Mouse (Mus musculus) midbrain, embryonic 16.5 days (tissue): ENCODE results near the gene Gm3187. TPM values are rescaled to one million over a fixed set of nuclear protein-coding genes. Genes with fewer than 3 reads are reported as not detected.
"Not testable (repeated sequence)": the region's sequence is repeated elsewhere in the genome, so short reads cannot be mapped to it uniquely, and the experiment has no call there.

ENCODE experiments used
- ATAC-seq: fragments of 200-750 bp; cut with Nextera tagmentation; 2 replicates; pipeline ENCODE4 v1.8.0; 2017; ENCODE audit warnings: moderate TSS enrichment
- H3K27ac ChIP-seq: fragments of 300-500 bp; sonication (generic); 2 replicates; pipeline ENCODE4 v1.5.1; 2014; ENCODE audit warnings: mild to moderate bottlenecking, low read length, mixed read lengths
- H3K27me3 ChIP-seq: fragments of 300-500 bp; sonication (generic); 2 replicates; pipeline ENCODE4 v1.6.1; 2014; ENCODE audit warnings: low read depth, low read length, mixed read lengths; ENCODE audit not compliant: control insufficient read depth, insufficient read depth
- H3K36me3 ChIP-seq: fragments of 300-500 bp; sonication (generic); 2 replicates; pipeline ENCODE4 v1.6.1; 2014; ENCODE audit warnings: mild to moderate bottlenecking, low read length, moderate library complexity, mixed read lengths; ENCODE audit not compliant: control insufficient read depth, insufficient read depth
- H3K4me1 ChIP-seq: fragments of 300-500 bp; sonication (generic); 2 replicates; pipeline ENCODE4 v1.6.1; 2014; ENCODE audit warnings: mild to moderate bottlenecking, low read length, mixed read lengths; ENCODE audit not compliant: control insufficient read depth, insufficient read depth
- H3K4me2 ChIP-seq: fragments of 300-500 bp; sonication (generic); 2 replicates; pipeline ENCODE4 v1.6.1; 2014; ENCODE audit warnings: mild to moderate bottlenecking, low read length, mixed read lengths
- H3K4me3 ChIP-seq: fragments of 300-500 bp; sonication (generic); 2 replicates; pipeline ENCODE4 v1.5.1; 2014; ENCODE audit warnings: low read depth, mild to moderate bottlenecking, low read length, moderate library complexity, mixed read lengths
- H3K9ac ChIP-seq: fragments of 300-500 bp; sonication (generic); 2 replicates; pipeline ENCODE4 v1.6.1; 2014; ENCODE audit warnings: low read depth, low read length, mixed read lengths
- H3K9me3 ChIP-seq: fragments of 300-500 bp; sonication (generic); replicated peaks from 2 replicates; pipeline ENCODE4 v1.6.1; 2014; ENCODE audit warnings: mild to moderate bottlenecking, low read length, mixed read lengths; ENCODE audit not compliant: control insufficient read depth, poor library complexity, severe bottlenecking
- WGBS: fragments of 180-500 bp; shearing (Covaris S2); extraction: QIAGEN DNeasy Blood & Tissue Kit; methylation state at CpG from one replicate; pipeline ENCODE4 v1.1.7; 2014; 5-methylcytosine and 5-hydroxymethylcytosine counted together
- polyA plus RNA-seq: library from polyadenylated mRNA; unstranded; fragments of >200 nt; fragmentation: Nextera tagmentation; extraction: Ambion mirVana; gene quantifications from 2 replicates; pipeline ENCODE4 v1.2.1, GENCODE M21; 2015

The Gm3187 gene
- polyA plus RNA-seq = 0.19 TPM in 1 of 2 replicates, not detected in the other

DNA sequence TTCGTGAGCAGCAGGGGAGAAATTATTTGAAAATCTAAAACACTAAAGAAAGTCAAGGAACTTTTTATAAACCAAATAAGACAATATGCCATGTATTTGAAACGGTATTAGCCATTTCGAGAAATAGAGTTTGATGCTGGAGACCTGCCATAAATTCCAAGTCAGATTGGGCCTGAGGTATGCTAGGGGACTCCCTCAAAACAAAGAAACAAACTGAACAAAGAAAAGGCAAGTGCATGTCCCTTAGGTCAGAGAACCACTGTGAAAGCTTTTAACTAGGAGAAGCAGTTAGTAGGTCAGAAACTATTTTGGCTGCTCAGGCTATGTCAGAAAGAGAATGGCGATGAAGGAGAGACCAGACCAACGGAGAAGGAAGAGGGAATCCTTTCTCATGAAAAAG, at the start of gene Gm3187:
Gm3187 (plus strand) TSS at position 301 of the 400 bp plus-strand sequence.
- not testable (repeated sequence) for H3K27me3 ChIP-seq, H3K4me2 ChIP-seq, H3K36me3 ChIP-seq, H3K4me1 ChIP-seq, H3K9ac ChIP-seq, H3K4me3 ChIP-seq, H3K9me3 ChIP-seq, ATAC-seq, H3K27ac ChIP-seq
- WGBS = 86% methylated on average over 4 of the region's 5 CpGs

DNA sequence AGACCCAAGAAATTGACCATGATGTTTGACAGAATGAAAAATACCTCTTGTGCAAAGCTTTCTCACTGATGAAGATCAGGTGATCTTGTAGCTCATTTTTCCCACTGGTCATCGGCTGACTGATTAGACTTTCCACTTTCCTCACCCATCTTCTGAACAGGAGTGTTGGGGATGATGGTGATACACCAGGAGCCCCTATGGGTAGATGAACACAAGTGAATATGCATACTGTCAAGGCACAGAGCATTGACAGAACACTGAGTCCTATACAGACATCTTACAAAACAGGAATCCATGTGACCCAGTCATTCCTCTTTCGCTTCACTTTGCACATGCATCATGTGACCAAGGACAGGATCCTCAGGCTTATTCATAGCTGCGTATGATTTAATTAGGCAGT, 28.6 kb upstream of the Gm3187 start, which contains the start of gene Gm3194:
Gm3194 (minus strand) TSS at position 101 of the 400 bp plus-strand sequence.
- not testable (repeated sequence) for H3K9me3 ChIP-seq

DNA sequence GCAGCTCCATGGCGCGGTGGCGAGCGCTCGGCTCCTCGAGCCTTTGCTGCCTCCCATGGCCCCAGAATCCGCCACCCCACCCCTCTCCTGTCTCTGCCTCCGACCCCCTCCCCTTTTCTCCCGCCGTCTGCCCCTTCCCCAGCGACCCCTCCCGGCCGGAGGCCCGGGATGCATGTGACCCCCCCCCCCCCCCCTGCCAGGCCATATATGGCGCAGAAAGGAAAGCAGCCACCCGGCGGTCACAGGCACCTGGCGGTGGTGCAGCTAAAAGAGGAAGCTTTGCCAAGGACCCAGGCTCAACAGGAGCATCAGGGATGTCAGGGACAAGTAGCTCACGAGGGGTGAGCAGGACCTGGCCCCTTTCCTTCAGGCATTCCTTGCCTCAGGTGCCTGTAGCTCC, 23.5 kb upstream of the Gm3187 start:
- not testable (repeated sequence) for H3K27me3 ChIP-seq, H3K9ac ChIP-seq, H3K4me1 ChIP-seq, H3K4me3 ChIP-seq, H3K9me3 ChIP-seq, H3K27ac ChIP-seq, H3K4me2 ChIP-seq, H3K36me3 ChIP-seq
- WGBS = no CpG with 5 or more reads among the region's 19 CpGs
- ATAC-seq = peak; percentile 86

More for the DNA sequence above, 28.6 kb upstream of the Gm3187 start, which contains the start of gene Gm3194:
- ATAC-seq, H3K4me2 ChIP-seq, H3K4me3 ChIP-seq, H3K4me1 ChIP-seq, H3K27ac ChIP-seq, H3K9ac ChIP-seq, H3K36me3 ChIP-seq, H3K27me3 ChIP-seq: not testable (repeated sequence)
- no CpG with 5 or more reads among the region's 3 CpGs for WGBS

GRCm38 (mm10) chr14:5477730-5478129, 6.3 kb upstream of the Gm3187 start, which contains the start of gene Gm8246:
TSS of gene Gm8246 (minus strand) at chr14:5477830.
- no CpG with 5 or more reads among the region's 3 CpGs for WGBS
- H3K4me2 ChIP-seq, H3K27ac ChIP-seq, H3K27me3 ChIP-seq, H3K9ac ChIP-seq, H3K4me1 ChIP-seq, H3K9me3 ChIP-seq, H3K4me3 ChIP-seq, H3K36me3 ChIP-seq, ATAC-seq: not testable (repeated sequence)

GRCm38 (mm10) chr14:5501374-5501773, 17.4 kb downstream of the Gm3187 start, which contains the start of gene Gm3488:
TSS of gene Gm3488 (plus strand) at chr14:5501674.
- WGBS = no CpG with 5 or more reads among the region's 35 CpGs
- not testable (repeated sequence) for H3K36me3 ChIP-seq, ATAC-seq, H3K9me3 ChIP-seq, H3K27ac ChIP-seq, H3K4me1 ChIP-seq, H3K4me2 ChIP-seq, H3K9ac ChIP-seq, H3K4me3 ChIP-seq, H3K27me3 ChIP-seq

- H3K9me3 ChIP-seq, H3K4me1 ChIP-seq, H3K9ac ChIP-seq, H3K27me3 ChIP-seq, ATAC-seq, H3K4me3 ChIP-seq, H3K36me3 ChIP-seq, H3K27ac ChIP-seq, H3K4me2 ChIP-seq: not testable (repeated sequence)
- no CpG with 5 or more reads among the region's 2 CpGs for WGBS
Observed at GRCm38 (mm10) chr14:5538196-5538595, 54.2 kb downstream of the Gm3187 start, which contains the start of gene Gm3532. TSS of gene Gm3532 (plus strand) at chr14:5538496.

Other genes with a start within 250 kb of the Gm3187 start
- gene Gm3526, start 223.6 kb upstream of the Gm3187 start, polyA plus RNA-seq = 0.35 TPM in 1 of 2 replicates, not detected in the other
- gene Gm3542, start 149.3 kb upstream of the Gm3187 start, polyA plus RNA-seq = not detected in 2 replicates
- gene Gm3500, start 95.2 kb upstream of the Gm3187 start, polyA plus RNA-seq = 1.7 and 3.5 TPM in 2 replicates
- gene Gm3194, start 28.7 kb upstream of the Gm3187 start, polyA plus RNA-seq = 3.6 and 4.2 TPM in 2 replicates
- gene Gm8246, start 6.4 kb upstream of the Gm3187 start, polyA plus RNA-seq = not detected in 2 replicates
- 16.3 and 20.0 TPM in 2 replicates for gene Gm3488, start 17.5 kb downstream of the Gm3187 start, polyA plus RNA-seq
- gene Gm3532, start 54.3 kb downstream of the Gm3187 start, polyA plus RNA-seq = not detected in 2 replicates
- gene Gm8265, start 148.8 kb downstream of the Gm3187 start, polyA plus RNA-seq = not detected in 2 replicates
- gene Gm9603, start 203.2 kb downstream of the Gm3187 start, polyA plus RNA-seq = not detected in 2 replicates